Mouse (Mus musculus) hindbrain, embryonic 16.5 days (tissue): ENCODE data around the gene Naa20. TPM values are rescaled to one million over a fixed set of nuclear protein-coding genes. Genes with fewer than 3 reads are reported as not detected.

Experiments
- ATAC-seq: fragments of 200-750 bp; cut with Nextera tagmentation; 2 replicates; pipeline ENCODE4 v1.8.0; 2017; ENCODE audit warnings: moderate TSS enrichment, moderate library complexity
- H3K27ac ChIP-seq: fragments of 300-500 bp; sonication (generic); 2 replicates; pipeline ENCODE4 v1.5.1; 2014; ENCODE audit warnings: low read depth, mild to moderate bottlenecking, control low read depth, low read length, moderate library complexity
- H3K27me3 ChIP-seq: fragments of 300-500 bp; sonication (generic); replicated peaks from 2 replicates; pipeline ENCODE4 v1.6.1; 2014; ENCODE audit warnings: low read length; ENCODE audit not compliant: control insufficient read depth, insufficient read depth
- H3K36me3 ChIP-seq: fragments of 300-500 bp; sonication (generic); 2 replicates; pipeline ENCODE4 v1.6.1; 2014; ENCODE audit warnings: mild to moderate bottlenecking, low read length, moderate library complexity, mixed read lengths; ENCODE audit not compliant: control insufficient read depth, insufficient read depth
- H3K4me1 ChIP-seq: fragments of 300-500 bp; sonication (generic); 2 replicates; pipeline ENCODE4 v1.6.1; 2014; ENCODE audit warnings: low read depth, low read length; ENCODE audit not compliant: control insufficient read depth, insufficient read depth
- H3K4me2 ChIP-seq: fragments of 300-500 bp; sonication (generic); 2 replicates; pipeline ENCODE4 v1.6.1; 2014; ENCODE audit warnings: mild to moderate bottlenecking, low read length, control low read depth, moderate library complexity
- H3K4me3 ChIP-seq: fragments of 300-500 bp; sonication (generic); 2 replicates; pipeline ENCODE4 v1.5.1; 2014; ENCODE audit warnings: mild to moderate bottlenecking, low read length, control low read depth, moderate library complexity
- H3K9ac ChIP-seq: fragments of 300-500 bp; sonication (generic); 2 replicates; pipeline ENCODE4 v1.6.1; 2014; ENCODE audit warnings: low read depth, mild to moderate bottlenecking, control low read depth, low read length, moderate library complexity
- H3K9me3 ChIP-seq: fragments of 300-500 bp; sonication (generic); 2 replicates; pipeline ENCODE4 v1.6.1; 2014; ENCODE audit warnings: mild to moderate bottlenecking, low read length, moderate library complexity; ENCODE audit not compliant: control insufficient read depth
- WGBS: fragments of 180-500 bp; shearing (Covaris S2); extraction: QIAGEN DNeasy Blood & Tissue Kit; methylation state at CpG from one replicate; pipeline ENCODE4 v1.1.7; 2014; 5-methylcytosine and 5-hydroxymethylcytosine counted together
- polyA plus RNA-seq: library from polyadenylated mRNA; unstranded; fragments of >200 nt; fragmentation: Nextera tagmentation; extraction: Ambion mirVana; gene quantifications from 2 replicates; pipeline ENCODE4 v1.2.1, GENCODE M21; 2015

Naa20 gene
- polyA plus RNA-seq, 1 experiment from 2014 or later, result 139 TPM

GRCm38 (mm10) chr2:145936975-145937374 is 35.1 kb downstream of the Naa20 start:
- Histone ChIP-seq H3K27ac (no peak overlapping the region), H3K9me3 (no peaks in the 10 kb centered on the region), H3K4me3 (no peak overlapping the region), H3K4me1 (peaks cover 9% of the 10 kb centered on the region), H3K4me2 (no peak overlapping the region), H3K27me3 (no peaks in the 10 kb centered on the region), H3K9ac (no peak overlapping the region), H3K36me3 (peaks cover 3% of the 10 kb centered on the region)
- no peak for ATAC-seq
- WGBS, result 89% methylated on average over 8 of the region's 8 CpGs

GRCm38 (mm10) chr2:145941403-145941802 is 39.5 kb downstream of the Naa20 start:
- no peaks in the 10 kb centered on the region for H3K27me3 ChIP-seq
- no peaks in the 10 kb centered on the region for H3K9me3 ChIP-seq
- ATAC-seq, result no peak
- no peak overlapping the region for H3K9ac ChIP-seq
- 75% methylated on average over 3 of the region's 3 CpGs for WGBS
- H3K4me2 ChIP-seq, result no peak overlapping the region
- H3K4me1 ChIP-seq, result no peaks in the 10 kb centered on the region
- no peak overlapping the region for H3K27ac ChIP-seq
- no peak overlapping the region for H3K4me3 ChIP-seq
- no peaks in the 10 kb centered on the region for H3K36me3 ChIP-seq

- WGBS, result 56% methylated on average over 3 of the region's 3 CpGs
- H3K4me1 ChIP-seq, result no peaks in the 10 kb centered on the region
- no peaks in the 10 kb centered on the region for H3K9me3 ChIP-seq
- H3K27me3 ChIP-seq, result no peaks in the 10 kb centered on the region
- H3K36me3 ChIP-seq, result no peaks in the 10 kb centered on the region
- H3K9ac ChIP-seq, result no peak overlapping the region
- H3K4me2 ChIP-seq, result no peak overlapping the region
- H3K4me3 ChIP-seq, result no peak overlapping the region
- no peak overlapping the region for H3K27ac ChIP-seq
- ATAC-seq, result no peak
These were observed 42.4 kb downstream of the Naa20 start for GRCm38 (mm10) chr2:145944286-145944685.

- Histone ChIP-seq H3K9ac (no peak overlapping the region), H3K9me3 (no peaks in the 10 kb centered on the region), H3K27me3 (no peaks in the 10 kb centered on the region), H3K36me3 (no peaks in the 10 kb centered on the region), H3K4me1 (peaks cover 5% of the 10 kb centered on the region; the same call in 1 of the 2 replicates), H3K27ac (no peak overlapping the region), H3K4me3 (no peak overlapping the region), H3K4me2 (no peak overlapping the region)
- WGBS, result 66% methylated on average over 7 of the region's 7 CpGs
- ATAC-seq, result no peak
These were observed 46.6 kb downstream of the Naa20 start for GRCm38 (mm10) chr2:145948402-145948954.

GRCm38 (mm10) chr2:145949475-145950068 is 47.7 kb downstream of the Naa20 start:
- Histone ChIP-seq H3K27ac (no peak overlapping the region), H3K4me2 (no peak overlapping the region; the same call in 1 of the 2 replicates), H3K36me3 (no peaks in the 10 kb centered on the region), H3K9me3 (no peaks in the 10 kb centered on the region), H3K27me3 (no peaks in the 10 kb centered on the region), H3K9ac (peak overlapping the region; percentile 18; the same call in 1 of the 2 replicates), H3K4me1 (peaks cover 5% of the 10 kb centered on the region; the same call in 1 of the 2 replicates), H3K4me3 (no peak overlapping the region)
- ATAC-seq, result peak; percentile 45; the same call in 1 of the 2 replicates
- 15% methylated on average over 11 of the region's 11 CpGs for WGBS

GRCm38 (mm10) chr2:145950239-145950638 is 48.3 kb downstream of the Naa20 start:
- Histone ChIP-seq H3K4me2 (no peak overlapping the region), H3K27ac (no peak overlapping the region), H3K36me3 (no peaks in the 10 kb centered on the region), H3K4me3 (no peak overlapping the region), H3K9ac (no peak overlapping the region), H3K27me3 (no peaks in the 10 kb centered on the region), H3K9me3 (no peaks in the 10 kb centered on the region), H3K4me1 (peaks cover 5% of the 10 kb centered on the region; the same call in 1 of the 2 replicates)
- 12% methylated on average over 10 of the region's 10 CpGs for WGBS
- ATAC-seq, result no peak

- no peak for ATAC-seq
- H3K36me3 ChIP-seq, result no peaks in the 10 kb centered on the region
- no peaks in the 10 kb centered on the region for H3K27me3 ChIP-seq
- H3K4me2 ChIP-seq, result no peak overlapping the region
- 93% methylated on average over 5 of the region's 5 CpGs for WGBS
- H3K27ac ChIP-seq, result no peak overlapping the region
- H3K4me1 ChIP-seq, result peaks cover 5% of the 10 kb centered on the region
- H3K9ac ChIP-seq, result no peak overlapping the region
- H3K9me3 ChIP-seq, result no peaks in the 10 kb centered on the region
- H3K4me3 ChIP-seq, result no peak overlapping the region
These were observed 50.8 kb downstream of the Naa20 start for GRCm38 (mm10) chr2:145952726-145953125.

GRCm38 (mm10) chr2:145955844-145956243 is 53.9 kb downstream of the Naa20 start:
- no peak for ATAC-seq
- Histone ChIP-seq H3K4me1 (peaks cover 4% of the 10 kb centered on the region), H3K4me3 (no peak overlapping the region), H3K36me3 (no peaks in the 10 kb centered on the region), H3K27ac (no peak overlapping the region), H3K4me2 (no peak overlapping the region), H3K27me3 (no peaks in the 10 kb centered on the region; the same call in 1 of the 2 replicates), H3K9me3 (no peaks in the 10 kb centered on the region), H3K9ac (no peak overlapping the region)
- WGBS, result 56% methylated on average over 10 of the region's 10 CpGs

GRCm38 (mm10) chr2:145956318-145956717 is 54.4 kb downstream of the Naa20 start:
- Histone ChIP-seq H3K9ac (no peak overlapping the region), H3K4me3 (no peak overlapping the region), H3K27me3 (no peaks in the 10 kb centered on the region; the same call in 1 of the 2 replicates), H3K4me1 (peaks cover 4% of the 10 kb centered on the region), H3K27ac (no peak overlapping the region), H3K36me3 (no peaks in the 10 kb centered on the region), H3K4me2 (no peak overlapping the region), H3K9me3 (no peaks in the 10 kb centered on the region)
- 60% methylated on average over 5 of the region's 5 CpGs for WGBS
- no peak for ATAC-seq
